Mouse (Mus musculus): ENCODE data around the gene Furin. TPM values are rescaled to one million over a fixed set of nuclear protein-coding genes. Genes with fewer than 3 reads are reported as not detected.

Gene Furin
- total and polyA plus RNA-seq, 3 experiments: 13.7 to 32.3 TPM; not detected in 1

GRCm38 (mm10) chr7:80377471-80377870 is 27.8 kb downstream of the Furin start:
- H3K27me3 ChIP-seq (ENCODE audit: control insufficient read depth in 1 of 2, insufficient read depth in 2 of 2, low read length in 2 of 2): no peaks in the 10 kb centered on the region
- H3K9me3 ChIP-seq (replicated peaks; ENCODE audit: insufficient read depth, low read length): no peaks in the 10 kb centered on the region
- no peak overlapping the region for H3K27ac ChIP-seq (ENCODE audit: control insufficient read depth, low read depth, low read length)
- H3K79me2 ChIP-seq (ENCODE audit: control insufficient read depth, insufficient read depth, low read length, poor library complexity): no peaks in the 10 kb centered on the region
- peak; percentile 77 to 95 (median 91) for TF ChIP-seq CTCF (IDR thresholded peaks at IDR 0.05 in 2 of 3, conservative IDR thresholded peaks at IDR 0.05 in 1 of 3; ENCODE audit: control insufficient read depth in 1 of 3, insufficient read depth in 1 of 3, low read depth in 2 of 3, low read length in 3 of 3, poor library complexity in 1 of 3, severe bottlenecking in 1 of 3)
- TF ChIP-seq RAD21 (IDR thresholded peaks at IDR 0.05; ENCODE audit: low read depth, low read length): peak; percentile 72
- 0 out of 2 replicates have a peak, but pooled peaks have one; percentile 43 for TF ChIP-seq ZC3H11A (IDR thresholded peaks at IDR 0.05; ENCODE audit: low read depth, low read length)
- no peak for TF ChIP-seq ZNF384 (IDR thresholded peaks at IDR 0.05; ENCODE audit: low read depth, low read length)
- TF ChIP-seq MEF2A (IDR thresholded peaks at IDR 0.05; ENCODE audit: extremely low read depth, insufficient replicate concordance, low read depth, low read length, poor library complexity, severe bottlenecking): no peak
- TF ChIP-seq ETS1 (IDR thresholded peaks at IDR 0.05; ENCODE audit: low read depth, low read length): 0 out of 2 replicates have a peak, but pooled peaks have one; percentile 6
- 0 out of 2 replicates have a peak, but pooled peaks have one; percentile 22 for TF ChIP-seq SIN3A (IDR thresholded peaks at IDR 0.05; ENCODE audit: low read length)
- TF ChIP-seq RCOR1 (IDR thresholded peaks at IDR 0.05; ENCODE audit: low read depth, low read length): 0 out of 2 replicates have a peak, but pooled peaks have one; percentile 26
- TF ChIP-seq GATA1 (IDR thresholded peaks at IDR 0.05; ENCODE audit: low read depth, low read length): no peak
- TF ChIP-seq ELF1 (IDR thresholded peaks at IDR 0.05; ENCODE audit: low read depth, low read length): peak; percentile 57
- peak; percentile 78 for TF ChIP-seq SMC3 (IDR thresholded peaks at IDR 0.05; ENCODE audit: low read depth, low read length)
- TF ChIP-seq USF2 (IDR thresholded peaks at IDR 0.05; ENCODE audit: borderline replicate concordance in 1 of 2, insufficient read depth in 1 of 2, low read depth in 1 of 2, low read length in 2 of 2): no peak
- no peak overlapping the region for H3K9ac ChIP-seq (ENCODE audit: control insufficient read depth, low read depth, low read length, poor library complexity, severe bottlenecking)
- peak; percentile 67 for DNase-seq (ENCODE audit: low read depth, low spot score)
- H3K4me3 ChIP-seq (ENCODE audit: control insufficient read depth in 1 of 2, insufficient read depth in 1 of 2, low read depth in 2 of 2, low read length in 2 of 2): no peak overlapping the region
- H3K36me3 ChIP-seq (ENCODE audit: control insufficient read depth in 1 of 2, insufficient read depth in 2 of 2, low read length in 2 of 2): peaks cover 0 to 26% of the 10 kb centered on the region in 2 experiments; a peak in 2 of 4 replicates
- H3K4me1 ChIP-seq (ENCODE audit: control insufficient read depth in 1 of 2, insufficient read depth in 2 of 2, low read length in 2 of 2): peaks cover 8 to 31% of the 10 kb centered on the region in 2 experiments

- TF ChIP-seq UBTF (IDR thresholded peaks at IDR 0.05; ENCODE audit: borderline replicate concordance, insufficient read depth, low read depth, low read length): no peak
- no peak for TF ChIP-seq ZKSCAN1 (IDR thresholded peaks at IDR 0.05; ENCODE audit: low read depth, low read length)
- TF ChIP-seq USF1 (IDR thresholded peaks at IDR 0.05; ENCODE audit: low read depth, low read length): no peak
- TF ChIP-seq ETS1 (IDR thresholded peaks at IDR 0.05; ENCODE audit: low read depth, low read length): no peak
- no peak for TF ChIP-seq NRF1 (IDR thresholded peaks at IDR 0.05; ENCODE audit: insufficient read depth, low read depth, low read length, poor library complexity, severe bottlenecking)
- TF ChIP-seq HCFC1 (IDR thresholded peaks at IDR 0.05; ENCODE audit: low read depth, low read length): no peak
- no peak for TF ChIP-seq MAX (IDR thresholded peaks at IDR 0.05; ENCODE audit: low read length)
- no peak for TF ChIP-seq POLR2A (IDR thresholded peaks at IDR 0.05; ENCODE audit: control insufficient read depth in 1 of 2, insufficient read depth in 1 of 2, low read depth in 1 of 2, low read length in 2 of 2, poor library complexity in 1 of 2)
- TF ChIP-seq ZC3H11A (IDR thresholded peaks at IDR 0.05; ENCODE audit: low read depth, low read length): no peak
- no peak for TF ChIP-seq TCF12 (IDR thresholded peaks at IDR 0.05; ENCODE audit: low read depth, low read length)
- no peak for TF ChIP-seq E2F4 (IDR thresholded peaks at IDR 0.05; ENCODE audit: borderline replicate concordance, low read depth, low read length)
- no peak for TF ChIP-seq TBP (IDR thresholded peaks at IDR 0.05; ENCODE audit: low read depth, low read length)
- TF ChIP-seq CHD2 (IDR thresholded peaks at IDR 0.05; ENCODE audit: low read length): no peak
- no peak for TF ChIP-seq POLR2AphosphoS2 (IDR thresholded peaks at IDR 0.05; ENCODE audit: low read length)
- no peak for TF ChIP-seq ELF1 (IDR thresholded peaks at IDR 0.05; ENCODE audit: low read depth, low read length)
- no peak for TF ChIP-seq ZNF384 (IDR thresholded peaks at IDR 0.05; ENCODE audit: low read depth, low read length)
- no peak for TF ChIP-seq CHD1 (IDR thresholded peaks at IDR 0.05; ENCODE audit: low read depth, low read length)
- TF ChIP-seq JUND (IDR thresholded peaks at IDR 0.05; ENCODE audit: low read depth, low read length): no peak
- H3K4me1 ChIP-seq (ENCODE audit: control insufficient read depth in 1 of 2, insufficient read depth in 2 of 2, low read length in 2 of 2): peaks cover 8 to 36% of the 10 kb centered on the region in 2 experiments
These were observed 29.0 kb downstream of the Furin start for GRCm38 (mm10) chr7:80376192-80376591.

More at GRCm38 (mm10) chr7:80376192-80376591, 29.0 kb downstream of the Furin start:
- Histone ChIP-seq H3K9ac (ENCODE audit: control insufficient read depth, low read depth, low read length, poor library complexity, severe bottlenecking) (no peak overlapping the region), H3K27ac (ENCODE audit: control insufficient read depth, low read depth, low read length) (peak overlapping the region; percentile 92), H3K9me3 (replicated peaks; ENCODE audit: insufficient read depth, low read length) (no peaks in the 10 kb centered on the region), H3K36me3 (ENCODE audit: control insufficient read depth in 1 of 2, insufficient read depth in 2 of 2, low read length in 2 of 2) (peaks cover 0 to 31% of the 10 kb centered on the region in 2 experiments; a peak in 2 of 4 replicates), H3K79me2 (ENCODE audit: control insufficient read depth, insufficient read depth, low read length, poor library complexity) (no peaks in the 10 kb centered on the region), H3K4me3 (ENCODE audit: control insufficient read depth in 1 of 2, insufficient read depth in 1 of 2, low read depth in 2 of 2, low read length in 2 of 2) (no peak overlapping the region), H3K27me3 (ENCODE audit: control insufficient read depth in 1 of 2, insufficient read depth in 2 of 2, low read length in 2 of 2) (no peaks in the 10 kb centered on the region)
- DNase-seq (ENCODE audit: low read depth, low spot score): no peak

Measured in MEL (cell line).